Mouse (Mus musculus) heart, embryonic 14.5 days (tissue): ENCODE measurements around the gene Tnni3k. TPM values are rescaled to one million over a fixed set of nuclear protein-coding genes. Genes with fewer than 3 reads are reported as not detected.
A peak's percentile ranks its signal among the peaks of the same experiment; 100 is the strongest.

ENCODE experiments used
- ATAC-seq: fragments of 200-750 bp; cut with Nextera tagmentation; 2 replicates; pipeline ENCODE4 v1.8.0; 2017; ENCODE audit warnings: low read depth, moderate TSS enrichment; ENCODE audit not compliant: insufficient number of reproducible peaks, insufficient read depth, low FRiP score
- H3K27ac ChIP-seq, 2 experiments: fragments of 200-500 bp in 1 of 2; fragments of 300-500 bp in 1 of 2; sonication (generic) in 1 of 2; replicated peaks in 1 of 2; 2 replicates each; pipeline ENCODE4 v1.5.1; 2012 to 2014; ENCODE audit warnings: low read depth in 2 of 2, low read length in 2 of 2, control low read depth in 1 of 2, mild to moderate bottlenecking in 1 of 2, mixed read lengths in 1 of 2; ENCODE audit not compliant: control insufficient read depth in 1 of 2, insufficient read depth in 1 of 2
- H3K27me3 ChIP-seq: fragments of 300-500 bp; sonication (generic); 2 replicates; pipeline ENCODE4 v1.6.1; 2014; ENCODE audit warnings: mild to moderate bottlenecking, low read length, control low read depth; ENCODE audit not compliant: control insufficient read depth, insufficient read depth
- H3K36me3 ChIP-seq: fragments of 300-500 bp; sonication (generic); 2 replicates; pipeline ENCODE4 v1.6.1; 2014; ENCODE audit warnings: mild to moderate bottlenecking, control low read depth, low read length, mixed read lengths; ENCODE audit not compliant: control insufficient read depth, insufficient read depth
- H3K4me1 ChIP-seq, 2 experiments: fragments of 200-500 bp in 1 of 2; fragments of 300-500 bp in 1 of 2; sonication (generic) in 1 of 2; 2 replicates each; pipeline ENCODE4 v1.6.1; 2012 to 2014; ENCODE audit warnings: low read length in 2 of 2, control low read depth in 1 of 2, mixed read lengths in 1 of 2; ENCODE audit not compliant: control insufficient read depth in 2 of 2, insufficient read depth in 2 of 2
- H3K4me2 ChIP-seq: fragments of 300-500 bp; sonication (generic); 2 replicates; pipeline ENCODE4 v1.6.1; 2014; ENCODE audit warnings: mild to moderate bottlenecking, low read length
- H3K4me3 ChIP-seq, 2 experiments: fragments of 200-500 bp in 1 of 2; fragments of 300-500 bp in 1 of 2; sonication (generic) in 1 of 2; 2 replicates each; pipeline ENCODE4 v1.5.1; 2012 to 2014; ENCODE audit warnings: low read length in 2 of 2, mild to moderate bottlenecking in 2 of 2, control low read depth in 1 of 2, low read depth in 1 of 2, moderate library complexity in 1 of 2; ENCODE audit not compliant: control insufficient read depth in 1 of 2, insufficient read depth in 1 of 2
- H3K9ac ChIP-seq: fragments of 300-500 bp; sonication (generic); 2 replicates; pipeline ENCODE4 v1.6.1; 2014; ENCODE audit warnings: mild to moderate bottlenecking, low read length
- H3K9me3 ChIP-seq: fragments of 300-500 bp; sonication (generic); 2 replicates; pipeline ENCODE4 v1.6.1; 2016; ENCODE audit warnings: low read length, control low read depth; ENCODE audit not compliant: control insufficient read depth
- WGBS: fragments of 180-500 bp; shearing (Covaris S2); extraction: QIAGEN DNeasy Blood & Tissue Kit; methylation state at CpG from one replicate; pipeline ENCODE4 v1.1.7; 2014; 5-methylcytosine and 5-hydroxymethylcytosine counted together
- polyA plus RNA-seq: library from polyadenylated mRNA; unstranded; fragments of >200 nt; fragmentation: Nextera tagmentation; extraction: Ambion mirVana; gene quantifications from 2 replicates; pipeline ENCODE4 v1.2.1, GENCODE M21; 2014

Tnni3k gene
- polyA plus RNA-seq: 65.6 and 76.8 TPM in 2 replicates

GRCm38 (mm10) chr3:155055231-155055916 lies at the start of gene Tnni3k:
Gene Tnni3k (minus strand): TSS chr3:155055407.
- Histone ChIP-seq H3K36me3 (0 out of 2 replicates have a peak, but pooled peaks cover 2% of the 10 kb centered on the region), H3K4me2 (peak within 1 kb of the TSS; percentile 70), H3K27ac (peak within 1 kb of the TSS; percentile 95 to 97), H3K4me3 (peak within 1 kb of the TSS; percentile 48 to 50; a peak in 3 of 4 replicates), H3K9me3 (no peaks in the 10 kb centered on the region), H3K4me1 (peaks cover 0 to 8% of the 10 kb centered on the region in 2 experiments; a peak in 2 of 4 replicates), H3K9ac (peak within 1 kb of the TSS; percentile 75), H3K27me3 (no peaks in the 10 kb centered on the region)
- WGBS: 22% methylated on average over 6 of the region's 6 CpGs
- peak; percentile 83 for ATAC-seq

- Histone ChIP-seq H3K27ac (no peak overlapping the region), H3K9me3 (no peaks in the 10 kb centered on the region), H3K9ac (no peak overlapping the region), H3K36me3 (no peaks in the 10 kb centered on the region), H3K27me3 (no peaks in the 10 kb centered on the region; the same call in 1 of the 2 replicates), H3K4me2 (no peak overlapping the region), H3K4me1 (no peaks in the 10 kb centered on the region), H3K4me3 (no peak overlapping the region)
- 67% methylated on average over 1 of the region's 1 CpGs for WGBS
- ATAC-seq: no peak
Observed at GRCm38 (mm10) chr3:155099266-155099665, 44.1 kb upstream of the Tnni3k start.

- 2% methylated on average over 42 of the region's 47 CpGs for WGBS
- Histone ChIP-seq H3K9ac (peak within 1 kb of the TSS; percentile 84), H3K9me3 (no peaks in the 10 kb centered on the region), H3K27ac (peak within 1 kb of the TSS; percentile 71 to 81), H3K27me3 (no peaks in the 10 kb centered on the region), H3K4me1 (no peaks in the 10 kb centered on the region; a peak in 1 of 4 replicates), H3K36me3 (peaks cover 19% of the 10 kb centered on the region), H3K4me3 (peak within 1 kb of the TSS; percentile 55 to 93), H3K4me2 (peak within 1 kb of the TSS; percentile 70)
- ATAC-seq: peak; percentile 99
Observed at GRCm38 (mm10) chr3:155093116-155093956, 38.1 kb upstream of the Tnni3k start, which contains the start of the genes Fpgt and Lrriq3. Gene Fpgt (minus strand): TSS chr3:155093403. Gene Lrriq3 (plus strand): TSS chr3:155093434.

GRCm38 (mm10) chr3:155092081-155092480 lies 36.9 kb upstream of the Tnni3k start:
- H3K27me3 ChIP-seq: no peaks in the 10 kb centered on the region
- no peak overlapping the region for H3K9ac ChIP-seq
- no peaks in the 10 kb centered on the region; a peak in 1 of 4 replicates for H3K4me1 ChIP-seq
- ATAC-seq: no peak
- H3K27ac ChIP-seq: no peak overlapping the region
- peaks cover 28% of the 10 kb centered on the region for H3K36me3 ChIP-seq
- H3K9me3 ChIP-seq: no peaks in the 10 kb centered on the region
- WGBS: 95% methylated on average over 6 of the region's 6 CpGs
- H3K4me3 ChIP-seq: peak overlapping the region in 1 of 2 experiments; percentile 55; a peak in 2 of 4 replicates
- H3K4me2 ChIP-seq: peak overlapping the region; percentile 70

GRCm38 (mm10) chr3:155077908-155078307 lies 22.7 kb upstream of the Tnni3k start:
- H3K9ac ChIP-seq: no peak overlapping the region
- no peak overlapping the region for H3K27ac ChIP-seq
- H3K9me3 ChIP-seq: no peaks in the 10 kb centered on the region
- H3K27me3 ChIP-seq: no peaks in the 10 kb centered on the region
- ATAC-seq: no peak
- H3K36me3 ChIP-seq: no peaks in the 10 kb centered on the region
- H3K4me1 ChIP-seq: no peaks in the 10 kb centered on the region
- H3K4me2 ChIP-seq: no peak overlapping the region
- 72% methylated on average over 4 of the region's 4 CpGs for WGBS
- no peak overlapping the region for H3K4me3 ChIP-seq

GRCm38 (mm10) chr3:155059449-155059822 lies 4.2 kb upstream of the Tnni3k start:
- no peak overlapping the region for H3K4me2 ChIP-seq
- H3K4me3 ChIP-seq: no peak overlapping the region
- H3K36me3 ChIP-seq: no peaks in the 10 kb centered on the region

GRCm38 (mm10) chr3:155058800-155059448 lies 3.7 kb upstream of the Tnni3k start:
- no peak overlapping the region for H3K4me3 ChIP-seq
- H3K27ac ChIP-seq: no peak overlapping the region
- no peak for ATAC-seq
- no peak overlapping the region for H3K4me2 ChIP-seq
- 75% methylated on average over 6 of the region's 6 CpGs for WGBS
- H3K9ac ChIP-seq: no peak overlapping the region
- H3K4me1 ChIP-seq: no peaks in the 10 kb centered on the region; a peak in 1 of 4 replicates
- no peaks in the 10 kb centered on the region for H3K27me3 ChIP-seq
- no peaks in the 10 kb centered on the region for H3K36me3 ChIP-seq
- H3K9me3 ChIP-seq: no peaks in the 10 kb centered on the region

More at GRCm38 (mm10) chr3:155059449-155059822, 4.2 kb upstream of the Tnni3k start:
- H3K9ac ChIP-seq: no peak overlapping the region
- no peak overlapping the region for H3K27ac ChIP-seq
- no peaks in the 10 kb centered on the region for H3K9me3 ChIP-seq
- H3K4me1 ChIP-seq: no peaks in the 10 kb centered on the region; a peak in 1 of 4 replicates
- ATAC-seq: no peak
- H3K27me3 ChIP-seq: no peaks in the 10 kb centered on the region
